Mouse (Mus musculus): ENCODE measurements around the gene Col20a1. TPM values are rescaled to one million over a fixed set of nuclear protein-coding genes. Genes with fewer than 3 reads are reported as not detected.
A peak's percentile ranks its signal among the peaks of the same experiment; 100 is the strongest.

Gene Col20a1
- polyA plus RNA-seq (2012; rRNA removed) = 1.5 and 2.9 TPM in 2 replicates

DNA sequence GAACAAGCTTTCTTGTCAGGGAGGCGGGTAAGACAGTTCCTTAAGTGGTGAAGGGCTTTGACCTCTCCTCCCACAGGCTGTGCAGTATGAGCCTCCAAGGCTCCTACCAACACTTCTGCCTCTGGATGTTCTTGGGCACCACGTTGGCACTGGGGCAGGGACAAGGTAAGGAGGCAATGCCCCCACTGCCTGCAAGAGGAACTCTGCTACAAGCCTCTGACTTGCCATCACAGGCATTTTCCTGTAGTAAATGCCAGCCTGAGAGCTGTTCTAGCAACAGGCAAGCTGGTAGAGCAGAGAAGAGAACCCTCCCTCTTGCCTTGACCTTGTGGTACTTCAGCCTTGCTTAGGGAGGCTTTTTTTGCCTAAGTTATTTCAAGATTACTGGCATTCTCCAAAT lies at the start of gene Col20a1:
Gene Col20a1, plus strand, starts transcription at position 87 of the 400 bp plus-strand sequence.
- Histone ChIP-seq H3K36me3 (ENCODE audit: control insufficient read depth, insufficient read depth, low read length) (peaks cover 11% of the 10 kb centered on the region), H3K27ac (ENCODE audit: insufficient read depth, low read depth, low read length) (no peak within 1 kb of the TSS), H3K4me3 (ENCODE audit: low read depth, low read length) (no peak within 1 kb of the TSS), H3K4me1 (ENCODE audit: control insufficient read depth, insufficient read depth, insufficient read length, low read length) (no peaks in the 10 kb centered on the region), H3K27me3 (ENCODE audit: control insufficient read depth, insufficient read depth, low read length) (no peaks in the 10 kb centered on the region)
- TF ChIP-seq CTCF (IDR thresholded peaks at IDR 0.05; ENCODE audit: extremely low read depth, insufficient read length, insufficient replicate concordance, low read depth, low read length) (no peak), POLR2A (IDR thresholded peaks at IDR 0.05; ENCODE audit: low read depth, low read length) (no peak)
- WGBS = 50% methylated on average over 2 of the region's 2 CpGs

DNA sequence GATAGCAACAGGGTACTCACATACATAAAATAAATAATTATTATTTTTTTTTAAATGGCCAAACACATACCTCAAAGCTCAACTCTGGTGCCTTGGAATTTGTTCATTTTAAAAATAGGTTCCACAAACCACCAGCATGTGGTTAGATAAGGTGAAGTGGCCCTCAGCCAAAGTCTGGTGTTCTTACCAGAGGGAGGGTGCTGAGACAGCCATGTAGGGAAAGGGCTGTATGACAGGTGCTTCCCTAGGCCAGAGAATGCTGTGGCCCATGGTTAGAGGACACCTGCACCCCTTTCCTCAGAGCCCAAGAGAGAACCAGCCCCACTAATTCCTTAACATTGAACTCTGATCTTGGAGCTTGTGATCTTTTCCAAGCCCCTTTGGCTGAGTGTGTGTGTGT lies 46.1 kb upstream of the Col20a1 start:
- Histone ChIP-seq H3K4me3 (ENCODE audit: low read depth, low read length) (no peak overlapping the region), H3K36me3 (ENCODE audit: control insufficient read depth, insufficient read depth, low read length) (no peaks in the 10 kb centered on the region), H3K27me3 (ENCODE audit: control insufficient read depth, insufficient read depth, low read length) (no peaks in the 10 kb centered on the region), H3K27ac (ENCODE audit: insufficient read depth, low read depth, low read length) (no peak overlapping the region), H3K4me1 (ENCODE audit: control insufficient read depth, insufficient read depth, insufficient read length, low read length) (no peaks in the 10 kb centered on the region)
- no peak for TF ChIP-seq CTCF (IDR thresholded peaks at IDR 0.05; ENCODE audit: extremely low read depth, insufficient read length, insufficient replicate concordance, low read depth, low read length)
- no peak for TF ChIP-seq POLR2A (IDR thresholded peaks at IDR 0.05; ENCODE audit: low read depth, low read length)

DNA sequence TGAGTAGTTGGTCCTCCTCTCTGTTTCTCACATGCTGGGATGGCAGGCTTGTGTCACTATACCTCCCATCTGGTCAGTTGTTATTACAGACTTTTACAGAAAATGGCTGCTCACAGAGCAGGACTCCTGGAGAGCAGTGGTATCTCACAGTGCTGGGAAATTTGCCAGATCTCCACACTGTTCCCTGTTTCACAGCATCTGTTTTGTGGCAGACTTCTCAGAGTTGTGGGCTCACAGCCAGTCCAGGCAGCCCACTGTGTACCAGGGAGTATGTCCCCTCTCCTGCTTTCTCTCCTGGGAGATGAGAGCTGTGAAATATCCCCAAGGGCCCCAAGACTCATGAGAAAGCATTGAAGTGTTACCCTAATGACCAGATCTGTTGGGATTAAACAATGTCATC lies 44.5 kb upstream of the Col20a1 start:
- no peaks in the 10 kb centered on the region for H3K27me3 ChIP-seq (ENCODE audit: control insufficient read depth, insufficient read depth, low read length)
- TF ChIP-seq CTCF (IDR thresholded peaks at IDR 0.05; ENCODE audit: extremely low read depth, insufficient read length, insufficient replicate concordance, low read depth, low read length) (no peak), POLR2A (IDR thresholded peaks at IDR 0.05; ENCODE audit: low read depth, low read length) (no peak)
- H3K4me3 ChIP-seq (ENCODE audit: low read depth, low read length) = no peak overlapping the region
- no peaks in the 10 kb centered on the region for H3K36me3 ChIP-seq (ENCODE audit: control insufficient read depth, insufficient read depth, low read length)
- no peak overlapping the region for H3K27ac ChIP-seq (ENCODE audit: insufficient read depth, low read depth, low read length)
- H3K4me1 ChIP-seq (ENCODE audit: control insufficient read depth, insufficient read depth, insufficient read length, low read length) = no peaks in the 10 kb centered on the region

DNA sequence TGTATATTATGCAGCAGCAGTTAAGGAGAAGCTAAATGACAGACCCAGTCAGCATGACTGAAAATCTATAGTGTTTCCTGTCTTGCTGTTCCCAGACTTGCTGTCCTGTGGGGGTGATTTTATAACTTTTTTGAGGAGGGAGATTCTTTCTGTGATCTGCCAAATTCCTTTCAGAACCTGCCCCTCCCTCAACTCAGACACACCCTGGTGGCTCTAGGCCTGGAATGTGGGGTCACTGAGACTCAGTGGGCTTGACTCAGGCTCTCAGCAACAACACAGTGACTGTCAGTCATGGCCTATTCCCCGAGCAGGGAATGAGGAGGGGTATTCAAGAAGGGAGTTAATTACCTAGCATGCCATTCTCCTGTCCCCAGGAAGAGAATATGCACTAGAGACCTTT lies 36.4 kb upstream of the Col20a1 start:
- H3K4me3 ChIP-seq (ENCODE audit: low read depth, low read length) = no peak overlapping the region
- 50% methylated on average over 1 of the region's 1 CpGs for WGBS
- no peaks in the 10 kb centered on the region for H3K4me1 ChIP-seq (ENCODE audit: control insufficient read depth, insufficient read depth, insufficient read length, low read length)
- no peak overlapping the region for H3K27ac ChIP-seq (ENCODE audit: insufficient read depth, low read depth, low read length)
- TF ChIP-seq POLR2A (IDR thresholded peaks at IDR 0.05; ENCODE audit: low read depth, low read length) (no peak), CTCF (IDR thresholded peaks at IDR 0.05; ENCODE audit: extremely low read depth, insufficient read length, insufficient replicate concordance, low read depth, low read length) (no peak)
- H3K27me3 ChIP-seq (ENCODE audit: control insufficient read depth, insufficient read depth, low read length) = 0 out of 2 replicates have a peak, but pooled peaks cover 5% of the 10 kb centered on the region
- H3K36me3 ChIP-seq (ENCODE audit: control insufficient read depth, insufficient read depth, low read length) = no peaks in the 10 kb centered on the region

DNA sequence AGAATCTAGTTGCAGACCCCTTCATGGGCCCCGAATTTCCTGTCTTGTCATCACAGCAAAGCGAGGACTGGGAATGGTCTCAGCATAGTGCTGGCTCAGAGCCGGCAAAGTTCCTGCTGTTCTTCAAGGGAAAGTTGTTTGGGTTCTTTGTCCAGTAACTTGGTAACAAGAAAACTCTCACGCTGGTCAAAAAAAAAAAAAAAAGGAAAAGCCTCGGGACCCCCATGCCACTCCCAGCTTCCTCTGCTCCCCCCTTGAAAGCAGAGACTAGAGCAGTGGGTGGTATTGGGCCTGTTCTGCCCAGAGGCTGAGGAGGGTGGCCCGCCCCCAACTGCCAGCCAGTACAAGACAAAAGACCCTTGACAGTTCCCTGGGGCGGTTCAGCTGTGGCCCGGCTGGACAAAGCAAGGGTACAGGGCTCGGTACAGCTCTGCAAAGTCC lies 33.6 kb upstream of the Col20a1 start:
- no peaks in the 10 kb centered on the region for H3K4me1 ChIP-seq (ENCODE audit: control insufficient read depth, insufficient read depth, insufficient read length, low read length)
- H3K27ac ChIP-seq (ENCODE audit: insufficient read depth, low read depth, low read length) = no peak overlapping the region
- WGBS = 61% methylated on average over 9 of the region's 9 CpGs
- no peak for TF ChIP-seq CTCF (IDR thresholded peaks at IDR 0.05; ENCODE audit: extremely low read depth, insufficient read length, insufficient replicate concordance, low read depth, low read length)
- no peak for TF ChIP-seq POLR2A (IDR thresholded peaks at IDR 0.05; ENCODE audit: low read depth, low read length)
- no peak overlapping the region for H3K4me3 ChIP-seq (ENCODE audit: low read depth, low read length)
- H3K27me3 ChIP-seq (ENCODE audit: control insufficient read depth, insufficient read depth, low read length) = 0 out of 2 replicates have a peak, but pooled peaks cover 7% of the 10 kb centered on the region
- H3K36me3 ChIP-seq (ENCODE audit: control insufficient read depth, insufficient read depth, low read length) = no peaks in the 10 kb centered on the region

DNA sequence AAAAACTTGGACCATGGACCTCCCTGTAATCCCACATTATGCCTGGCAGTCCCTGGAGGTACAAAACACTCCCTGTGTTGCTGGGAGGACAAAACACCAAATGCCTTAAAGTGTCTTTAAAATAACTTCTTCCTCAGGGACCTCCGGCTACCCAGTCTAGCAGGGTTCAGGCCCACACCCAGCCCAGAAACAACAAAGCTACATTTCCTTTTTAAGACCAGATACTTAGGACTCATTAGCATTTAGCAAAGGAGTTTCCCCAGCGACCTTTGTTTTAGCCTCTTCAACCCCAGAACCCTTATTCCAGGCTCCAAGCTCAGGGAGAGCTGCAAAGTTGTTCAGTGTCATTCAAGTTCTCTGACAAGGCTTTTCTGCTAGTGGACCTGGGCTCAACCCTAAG lies 32.7 kb upstream of the Col20a1 start:
- Histone ChIP-seq H3K27me3 (ENCODE audit: control insufficient read depth, insufficient read depth, low read length) (0 out of 2 replicates have a peak, but pooled peaks cover 7% of the 10 kb centered on the region), H3K4me3 (ENCODE audit: low read depth, low read length) (no peak overlapping the region; the same call in 1 of the 2 replicates), H3K27ac (ENCODE audit: insufficient read depth, low read depth, low read length) (no peak overlapping the region), H3K4me1 (ENCODE audit: control insufficient read depth, insufficient read depth, insufficient read length, low read length) (no peaks in the 10 kb centered on the region), H3K36me3 (ENCODE audit: control insufficient read depth, insufficient read depth, low read length) (no peaks in the 10 kb centered on the region)
- WGBS = 60% methylated on average over 2 of the region's 2 CpGs
- no peak for TF ChIP-seq POLR2A (IDR thresholded peaks at IDR 0.05; ENCODE audit: low read depth, low read length)
- no peak for TF ChIP-seq CTCF (IDR thresholded peaks at IDR 0.05; ENCODE audit: extremely low read depth, insufficient read length, insufficient replicate concordance, low read depth, low read length)

DNA sequence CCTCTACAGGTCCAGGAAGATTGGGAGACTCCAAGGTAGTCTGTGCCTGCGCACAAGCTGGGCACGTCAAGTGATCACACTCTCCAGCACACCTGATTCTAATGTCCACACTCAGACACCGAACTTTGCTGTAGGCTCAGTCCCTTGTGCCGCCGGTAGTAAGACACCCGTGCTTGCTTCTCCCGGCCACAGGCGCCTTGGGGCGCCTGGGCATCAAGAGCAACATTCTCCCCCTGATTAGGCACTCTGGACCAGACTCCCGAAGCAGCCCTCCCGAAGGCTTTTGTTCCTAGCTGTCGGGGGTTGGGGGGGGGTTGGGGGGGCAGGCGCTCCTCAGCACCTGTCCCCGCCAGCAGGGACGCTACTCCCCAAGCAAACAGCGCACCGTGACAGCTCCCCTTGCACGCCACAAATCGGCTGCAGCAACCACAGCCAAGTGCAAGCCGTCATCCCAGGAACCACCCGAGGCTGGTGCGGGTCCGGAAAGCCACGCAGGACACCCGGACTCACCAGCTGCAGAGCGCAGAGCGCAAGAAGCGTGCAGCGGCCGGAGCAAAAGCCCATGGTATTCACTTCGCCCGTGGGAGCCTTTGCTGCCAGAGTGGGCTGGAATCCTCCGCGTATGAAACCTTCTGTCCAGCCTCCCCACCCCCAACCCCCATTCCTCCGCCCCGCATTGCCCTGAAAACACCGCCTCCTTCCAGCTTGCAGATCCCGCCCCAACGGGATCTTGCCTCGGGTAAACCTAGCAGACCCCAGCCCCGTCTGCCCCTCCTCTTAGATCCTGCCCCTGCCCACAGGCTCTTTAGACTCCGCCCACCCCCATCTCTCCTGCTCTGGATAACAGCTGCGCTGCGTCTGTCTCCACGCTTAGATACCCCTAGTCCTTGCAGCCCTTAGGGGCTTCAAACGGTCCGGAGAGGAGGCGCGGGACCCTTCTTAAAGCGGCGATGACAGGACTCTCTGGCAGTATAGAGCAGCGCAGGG lies 32.0 kb upstream of the Col20a1 start, which contains the start of gene Nkain4:
Gene Nkain4, minus strand, starts transcription at position 639 of the 987 bp plus-strand sequence.
- Histone ChIP-seq H3K27me3 (ENCODE audit: control insufficient read depth, insufficient read depth, low read length) (0 out of 2 replicates have a peak, but pooled peaks cover 7% of the 10 kb centered on the region), H3K27ac (ENCODE audit: insufficient read depth, low read depth, low read length) (no peak within 1 kb of the TSS), H3K36me3 (ENCODE audit: control insufficient read depth, insufficient read depth, low read length) (no peaks in the 10 kb centered on the region), H3K4me3 (ENCODE audit: low read depth, low read length) (peak within 1 kb of the TSS; percentile 62), H3K4me1 (ENCODE audit: control insufficient read depth, insufficient read depth, insufficient read length, low read length) (no peaks in the 10 kb centered on the region)
- 2% methylated on average over 52 of the region's 52 CpGs for WGBS
- TF ChIP-seq CTCF (IDR thresholded peaks at IDR 0.05; ENCODE audit: extremely low read depth, insufficient read length, insufficient replicate concordance, low read depth, low read length) = 0 out of 2 replicates have a peak, but pooled peaks have one; percentile 8
- TF ChIP-seq POLR2A (IDR thresholded peaks at IDR 0.05; ENCODE audit: low read depth, low read length) = no peak
